Mouse (Mus musculus) 3T3-L1 (cell line): ENCODE measurements around the gene Rcsd1.

ENCODE experiments used
- DNase-seq: peaks from one replicate; pipeline ENCODE4 v3.0.0-alpha.2; 2015; ENCODE audit warnings: low read depth, low spot score

The Rcsd1 gene

GRCm38 (mm10) chr1:165709629-165710256, at the start of gene Rcsd1:
Gene Rcsd1, minus strand, starts transcription at chr1:165709757.
- no peak for DNase-seq

- no peak for DNase-seq
Measured at GRCm38 (mm10) chr1:165755194-165755593, 45.6 kb upstream of the Rcsd1 start.

- DNase-seq, result no peak
Measured at GRCm38 (mm10) chr1:165754205-165754604, 44.6 kb upstream of the Rcsd1 start.

- DNase-seq, result no peak
Measured at GRCm38 (mm10) chr1:165751838-165752237, 42.3 kb upstream of the Rcsd1 start.

GRCm38 (mm10) chr1:165751142-165751541, 41.6 kb upstream of the Rcsd1 start:
- no peak for DNase-seq

- DNase-seq, result no peak
Measured at GRCm38 (mm10) chr1:165748053-165748452, 38.5 kb upstream of the Rcsd1 start.

- DNase-seq, result no peak
Measured at GRCm38 (mm10) chr1:165741989-165742388, 32.4 kb upstream of the Rcsd1 start.

GRCm38 (mm10) chr1:165738985-165739384, 29.4 kb upstream of the Rcsd1 start:
- DNase-seq, result no peak

GRCm38 (mm10) chr1:165737867-165738266, 28.3 kb upstream of the Rcsd1 start:
- DNase-seq, result no peak

- DNase-seq, result no peak
Measured at GRCm38 (mm10) chr1:165737451-165737850, 27.9 kb upstream of the Rcsd1 start.

GRCm38 (mm10) chr1:165735826-165736818, 26.6 kb upstream of the Rcsd1 start:
- DNase-seq, result peak; percentile 87

GRCm38 (mm10) chr1:165734840-165735239, 25.3 kb upstream of the Rcsd1 start:
- no peak for DNase-seq

GRCm38 (mm10) chr1:165731553-165731952, 22.0 kb upstream of the Rcsd1 start:
- no peak for DNase-seq

GRCm38 (mm10) chr1:165730129-165730528, 20.6 kb upstream of the Rcsd1 start:
- no peak for DNase-seq

- DNase-seq, result no peak
Measured at GRCm38 (mm10) chr1:165728057-165728639, 18.6 kb upstream of the Rcsd1 start.

- no peak for DNase-seq
Measured at GRCm38 (mm10) chr1:165726986-165727385, 17.4 kb upstream of the Rcsd1 start.

- DNase-seq, result no peak
Measured at GRCm38 (mm10) chr1:165725039-165725644, 15.6 kb upstream of the Rcsd1 start.

GRCm38 (mm10) chr1:165724219-165725033, 14.9 kb upstream of the Rcsd1 start:
- DNase-seq, result no peak

- DNase-seq, result no peak
Measured at GRCm38 (mm10) chr1:165722531-165723123, 13.1 kb upstream of the Rcsd1 start.

GRCm38 (mm10) chr1:165718543-165719105, 9.1 kb upstream of the Rcsd1 start:
- DNase-seq, result no peak
